Mouse (Mus musculus): ENCODE results near the gene Rin2. TPM values are rescaled to one million over a fixed set of nuclear protein-coding genes. Genes with fewer than 3 reads are reported as not detected.
A peak's percentile ranks its signal among the peaks of the same experiment; 100 is the strongest.

The Rin2 gene
- polyA plus RNA-seq, 1 experiment = 3.5 TPM

- Histone ChIP-seq H3K27me3 (ENCODE audit: control insufficient read depth, insufficient read depth, low read length) (no peaks in the 10 kb centered on the region), H3K4me3 (ENCODE audit: control insufficient read depth, low read depth, low read length) (peak overlapping the region; percentile 67), H3K4me1 (ENCODE audit: control insufficient read depth, insufficient read depth, low read length) (peaks cover 8% of the 10 kb centered on the region), H3K36me3 (ENCODE audit: control insufficient read depth, insufficient read depth, low read length) (no peaks in the 10 kb centered on the region), H3K27ac (ENCODE audit: control insufficient read depth, insufficient read depth, low read depth, low read length) (no peak overlapping the region; the same call in none of the 2 replicates)
- TF ChIP-seq POLR2A (IDR thresholded peaks at IDR 0.05; ENCODE audit: control insufficient read depth, low read depth, low read length) (no peak), CTCF (IDR thresholded peaks at IDR 0.05; ENCODE audit: control insufficient read depth, insufficient read depth, insufficient replicate concordance, low read depth, low read length) (no peak)
Observed at GRCm38 (mm10) chr2:145675756-145676543, 935 bp downstream of the Rin2 start.

GRCm38 (mm10) chr2:145676544-145676925, 1.5 kb downstream of the Rin2 start:
- no peak overlapping the region for H3K4me3 ChIP-seq (ENCODE audit: control insufficient read depth, low read depth, low read length)
- TF ChIP-seq CTCF (IDR thresholded peaks at IDR 0.05; ENCODE audit: control insufficient read depth, insufficient read depth, insufficient replicate concordance, low read depth, low read length) = no peak
- TF ChIP-seq POLR2A (IDR thresholded peaks at IDR 0.05; ENCODE audit: control insufficient read depth, low read depth, low read length) = no peak
- H3K27me3 ChIP-seq (ENCODE audit: control insufficient read depth, insufficient read depth, low read length) = no peaks in the 10 kb centered on the region

GRCm38 (mm10) chr2:145676936-145677335, 1.9 kb downstream of the Rin2 start:
- H3K4me1 ChIP-seq (ENCODE audit: control insufficient read depth, insufficient read depth, low read length) = peaks cover 8% of the 10 kb centered on the region
- H3K36me3 ChIP-seq (ENCODE audit: control insufficient read depth, insufficient read depth, low read length) = no peaks in the 10 kb centered on the region
- no peaks in the 10 kb centered on the region for H3K27me3 ChIP-seq (ENCODE audit: control insufficient read depth, insufficient read depth, low read length)
- no peak overlapping the region for H3K4me3 ChIP-seq (ENCODE audit: control insufficient read depth, low read depth, low read length)
- no peak for TF ChIP-seq CTCF (IDR thresholded peaks at IDR 0.05; ENCODE audit: control insufficient read depth, insufficient read depth, insufficient replicate concordance, low read depth, low read length)
- TF ChIP-seq POLR2A (IDR thresholded peaks at IDR 0.05; ENCODE audit: control insufficient read depth, low read depth, low read length) = no peak
- no peak overlapping the region for H3K27ac ChIP-seq (ENCODE audit: control insufficient read depth, insufficient read depth, low read depth, low read length)

More at GRCm38 (mm10) chr2:145676544-145676925, 1.5 kb downstream of the Rin2 start:
- Histone ChIP-seq H3K36me3 (ENCODE audit: control insufficient read depth, insufficient read depth, low read length) (no peaks in the 10 kb centered on the region), H3K4me1 (ENCODE audit: control insufficient read depth, insufficient read depth, low read length) (peaks cover 8% of the 10 kb centered on the region), H3K27ac (ENCODE audit: control insufficient read depth, insufficient read depth, low read depth, low read length) (no peak overlapping the region)

- H3K27ac ChIP-seq (ENCODE audit: control insufficient read depth, insufficient read depth, low read depth, low read length) = no peak overlapping the region
- no peaks in the 10 kb centered on the region for H3K27me3 ChIP-seq (ENCODE audit: control insufficient read depth, insufficient read depth, low read length)
- TF ChIP-seq CTCF (IDR thresholded peaks at IDR 0.05; ENCODE audit: control insufficient read depth, insufficient read depth, insufficient replicate concordance, low read depth, low read length) = no peak
- TF ChIP-seq POLR2A (IDR thresholded peaks at IDR 0.05; ENCODE audit: control insufficient read depth, low read depth, low read length) = no peak
- H3K4me1 ChIP-seq (ENCODE audit: control insufficient read depth, insufficient read depth, low read length) = peaks cover 7% of the 10 kb centered on the region
- no peaks in the 10 kb centered on the region for H3K36me3 ChIP-seq (ENCODE audit: control insufficient read depth, insufficient read depth, low read length)
- H3K4me3 ChIP-seq (ENCODE audit: control insufficient read depth, low read depth, low read length) = no peak overlapping the region
Observed at GRCm38 (mm10) chr2:145680141-145680540, 5.1 kb downstream of the Rin2 start.

GRCm38 (mm10) chr2:145680762-145681161, 5.7 kb downstream of the Rin2 start:
- H3K27me3 ChIP-seq (ENCODE audit: control insufficient read depth, insufficient read depth, low read length) = no peaks in the 10 kb centered on the region
- no peak for TF ChIP-seq POLR2A (IDR thresholded peaks at IDR 0.05; ENCODE audit: control insufficient read depth, low read depth, low read length)
- no peak for TF ChIP-seq CTCF (IDR thresholded peaks at IDR 0.05; ENCODE audit: control insufficient read depth, insufficient read depth, insufficient replicate concordance, low read depth, low read length)
- peaks cover 4% of the 10 kb centered on the region; the same call in 1 of the 2 replicates for H3K4me1 ChIP-seq (ENCODE audit: control insufficient read depth, insufficient read depth, low read length)
- no peak overlapping the region for H3K27ac ChIP-seq (ENCODE audit: control insufficient read depth, insufficient read depth, low read depth, low read length)
- no peak overlapping the region for H3K4me3 ChIP-seq (ENCODE audit: control insufficient read depth, low read depth, low read length)
- no peaks in the 10 kb centered on the region for H3K36me3 ChIP-seq (ENCODE audit: control insufficient read depth, insufficient read depth, low read length)

- Histone ChIP-seq H3K4me3 (ENCODE audit: control insufficient read depth, low read depth, low read length) (no peak overlapping the region), H3K27ac (ENCODE audit: control insufficient read depth, insufficient read depth, low read depth, low read length) (no peak overlapping the region), H3K36me3 (ENCODE audit: control insufficient read depth, insufficient read depth, low read length) (no peaks in the 10 kb centered on the region), H3K4me1 (ENCODE audit: control insufficient read depth, insufficient read depth, low read length) (no peaks in the 10 kb centered on the region), H3K27me3 (ENCODE audit: control insufficient read depth, insufficient read depth, low read length) (no peaks in the 10 kb centered on the region)
- TF ChIP-seq CTCF (IDR thresholded peaks at IDR 0.05; ENCODE audit: control insufficient read depth, insufficient read depth, insufficient replicate concordance, low read depth, low read length) (no peak), POLR2A (IDR thresholded peaks at IDR 0.05; ENCODE audit: control insufficient read depth, low read depth, low read length) (no peak)
Observed at GRCm38 (mm10) chr2:145681626-145682025, 6.6 kb downstream of the Rin2 start.

- TF ChIP-seq POLR2A (IDR thresholded peaks at IDR 0.05; ENCODE audit: control insufficient read depth, low read depth, low read length) = no peak
- TF ChIP-seq CTCF (IDR thresholded peaks at IDR 0.05; ENCODE audit: control insufficient read depth, insufficient read depth, insufficient replicate concordance, low read depth, low read length) = no peak
- no peak overlapping the region for H3K4me3 ChIP-seq (ENCODE audit: control insufficient read depth, low read depth, low read length)
- no peak overlapping the region for H3K27ac ChIP-seq (ENCODE audit: control insufficient read depth, insufficient read depth, low read depth, low read length)
- H3K4me1 ChIP-seq (ENCODE audit: control insufficient read depth, insufficient read depth, low read length) = no peaks in the 10 kb centered on the region
- no peaks in the 10 kb centered on the region for H3K27me3 ChIP-seq (ENCODE audit: control insufficient read depth, insufficient read depth, low read length)
- H3K36me3 ChIP-seq (ENCODE audit: control insufficient read depth, insufficient read depth, low read length) = no peaks in the 10 kb centered on the region
Observed at GRCm38 (mm10) chr2:145682924-145683323, 7.9 kb downstream of the Rin2 start.

Measured in testis, adult 2 months (tissue).